Mouse (Mus musculus) midbrain, embryonic 13.5 days (tissue): ENCODE measurements around the gene Olfr1417. TPM values are rescaled to one million over a fixed set of nuclear protein-coding genes. Genes with fewer than 3 reads are reported as not detected.

ENCODE experiments used
- ATAC-seq: fragments of 200-750 bp; cut with Nextera tagmentation; 2 replicates; pipeline ENCODE4 v1.8.0; 2017; ENCODE audit warnings: mild to moderate bottlenecking, moderate TSS enrichment, moderate library complexity
- H3K27ac ChIP-seq: fragments of 300-500 bp; sonication (generic); 2 replicates; pipeline ENCODE4 v1.5.1; 2015; ENCODE audit warnings: inconsistent platforms, mild to moderate bottlenecking, moderate library complexity
- H3K27me3 ChIP-seq: fragments of 300-500 bp; sonication (generic); 2 replicates; pipeline ENCODE4 v1.6.1; 2015; ENCODE audit warnings: mild to moderate bottlenecking, inconsistent platforms
- H3K36me3 ChIP-seq: fragments of 300-500 bp; sonication (generic); 2 replicates; pipeline ENCODE4 v1.6.1; 2015; ENCODE audit warnings: mild to moderate bottlenecking, inconsistent platforms
- H3K4me1 ChIP-seq: fragments of 300-500 bp; sonication (generic); replicated peaks from 2 replicates; pipeline ENCODE4 v1.6.1; 2015; ENCODE audit warnings: inconsistent platforms
- H3K4me2 ChIP-seq: fragments of 300-500 bp; sonication (generic); replicated peaks from 2 replicates; pipeline ENCODE4 v1.6.1; 2015; ENCODE audit warnings: moderate library complexity, mild to moderate bottlenecking, inconsistent platforms
- H3K4me3 ChIP-seq: fragments of 300-500 bp; sonication (generic); replicated peaks from 2 replicates; pipeline ENCODE4 v1.5.1; 2015; ENCODE audit warnings: mild to moderate bottlenecking, inconsistent platforms
- H3K9ac ChIP-seq: fragments of 300-500 bp; sonication (generic); replicated peaks from 2 replicates; pipeline ENCODE4 v1.6.1; 2015; ENCODE audit warnings: mild to moderate bottlenecking, inconsistent platforms
- H3K9me3 ChIP-seq: fragments of 300-500 bp; sonication (generic); 2 replicates; pipeline ENCODE4 v1.6.1; 2016; ENCODE audit warnings: mild to moderate bottlenecking, inconsistent platforms
- WGBS: fragments of 180-500 bp; shearing (Covaris S2); methylation state at CpG from one replicate; pipeline ENCODE4 v1.1.7; 2015; 5-methylcytosine and 5-hydroxymethylcytosine counted together
- polyA plus RNA-seq: library from polyadenylated mRNA; unstranded; fragments of >200 nt; fragmentation: Nextera tagmentation; extraction: Ambion mirVana; gene quantifications from 2 replicates; pipeline ENCODE4 v1.2.1, GENCODE M21; 2015

Olfr1417 gene
- polyA plus RNA-seq, 1 experiment from 2014 or later, result not detected

DNA sequence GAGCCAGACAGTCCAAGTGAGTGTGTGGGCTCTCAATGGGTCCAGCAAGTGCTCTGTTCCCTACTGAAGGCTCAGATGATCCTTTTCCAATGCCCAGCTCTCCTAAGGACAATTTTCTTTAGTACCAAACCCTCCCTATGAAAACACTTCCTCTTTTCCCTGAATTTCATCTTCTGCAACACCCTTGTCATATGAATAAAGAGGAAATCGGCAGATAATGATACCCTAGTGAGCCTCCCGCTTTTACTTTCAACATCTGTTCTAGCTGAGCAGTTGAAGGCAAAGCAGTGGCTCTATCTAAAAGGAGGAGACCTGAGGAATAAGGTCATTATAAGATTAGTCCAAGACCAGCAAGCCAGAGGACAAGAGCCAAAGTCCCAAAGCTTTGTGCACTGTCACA lies 30.6 kb downstream of the Olfr1417 start:
- no peak for ATAC-seq
- H3K4me1 ChIP-seq, result peaks cover 31% of the 10 kb centered on the region
- no peak overlapping the region for H3K9ac ChIP-seq
- no peaks in the 10 kb centered on the region for H3K36me3 ChIP-seq
- H3K27ac ChIP-seq, result no peak overlapping the region
- H3K4me3 ChIP-seq, result no peak overlapping the region
- H3K27me3 ChIP-seq, result no peaks in the 10 kb centered on the region
- H3K4me2 ChIP-seq, result no peak overlapping the region
- 87% methylated on average over 2 of the region's 2 CpGs for WGBS
- no peaks in the 10 kb centered on the region for H3K9me3 ChIP-seq

DNA sequence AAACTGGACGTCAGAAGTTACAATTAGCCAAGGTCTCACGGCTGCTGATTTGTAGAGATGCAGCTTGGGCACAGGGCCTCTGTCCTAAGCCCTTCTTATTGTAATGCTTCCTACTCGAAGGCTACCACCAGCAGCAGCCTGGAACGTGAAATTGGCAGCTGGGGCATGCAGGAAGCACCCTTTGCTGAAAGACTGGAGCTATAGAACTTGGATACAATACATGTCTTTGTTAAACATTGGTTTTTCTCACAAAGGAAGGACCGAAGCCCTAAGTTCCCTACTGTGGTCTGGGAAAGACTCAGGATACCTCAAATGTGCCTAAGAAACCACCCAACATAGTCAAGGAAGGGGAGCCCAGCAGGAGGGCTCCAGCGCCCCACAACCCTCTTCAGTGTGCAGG lies 31.2 kb downstream of the Olfr1417 start:
- H3K4me3 ChIP-seq, result no peak overlapping the region
- H3K27ac ChIP-seq, result no peak overlapping the region
- no peaks in the 10 kb centered on the region for H3K27me3 ChIP-seq
- H3K4me2 ChIP-seq, result no peak overlapping the region
- no peak for ATAC-seq
- 24% methylated on average over 6 of the region's 6 CpGs for WGBS
- peaks cover 25% of the 10 kb centered on the region for H3K4me1 ChIP-seq
- H3K9ac ChIP-seq, result no peak overlapping the region
- H3K9me3 ChIP-seq, result no peaks in the 10 kb centered on the region
- no peaks in the 10 kb centered on the region for H3K36me3 ChIP-seq

DNA sequence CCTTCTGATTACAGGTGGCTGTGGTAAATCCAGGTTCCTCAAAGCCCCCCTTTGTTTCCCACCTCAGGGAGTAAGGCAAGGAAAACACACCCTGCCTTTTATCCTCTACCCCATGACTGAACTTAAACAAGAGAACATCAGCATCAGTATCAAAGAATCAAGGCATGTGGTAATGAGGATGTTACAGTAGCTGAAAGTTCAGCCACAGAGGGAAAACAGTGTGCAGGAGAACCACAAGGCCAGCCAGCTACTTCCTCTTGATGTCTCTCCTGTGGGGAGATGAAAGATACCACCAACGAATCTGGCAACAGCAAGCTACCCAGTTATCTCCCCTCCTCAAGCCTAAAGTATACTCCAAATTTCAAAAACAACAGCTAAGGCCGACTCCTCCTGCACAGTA lies 31.8 kb downstream of the Olfr1417 start:
- Histone ChIP-seq H3K27me3 (no peaks in the 10 kb centered on the region), H3K36me3 (no peaks in the 10 kb centered on the region), H3K27ac (no peak overlapping the region), H3K4me2 (no peak overlapping the region), H3K9me3 (no peaks in the 10 kb centered on the region), H3K4me3 (no peak overlapping the region), H3K4me1 (peaks cover 19% of the 10 kb centered on the region), H3K9ac (no peak overlapping the region)
- WGBS, result 67% methylated on average over 2 of the region's 2 CpGs
- ATAC-seq, result no peak

DNA sequence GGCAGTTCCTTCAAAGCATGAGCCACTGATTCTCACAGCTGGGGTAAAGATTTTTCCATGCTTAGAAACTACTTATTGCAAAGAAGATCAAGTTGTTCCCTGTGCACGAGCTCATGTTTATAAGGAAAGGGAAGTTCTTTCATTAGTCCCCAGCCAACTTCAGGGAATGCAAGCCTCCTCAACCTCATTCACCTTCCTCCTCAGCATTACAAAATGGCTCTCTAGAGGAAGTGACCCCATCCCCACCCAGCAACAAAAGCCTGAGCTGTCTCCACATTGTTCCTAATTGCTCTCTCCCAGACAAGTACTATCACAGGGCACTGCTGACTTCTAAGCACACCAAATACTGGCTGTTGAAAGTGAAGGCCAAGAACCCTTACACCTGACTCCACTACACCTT lies 34.6 kb downstream of the Olfr1417 start:
- WGBS, result 57% methylated on average over 1 of the region's 1 CpGs
- no peaks in the 10 kb centered on the region for H3K27me3 ChIP-seq
- H3K9ac ChIP-seq, result no peak overlapping the region
- H3K36me3 ChIP-seq, result no peaks in the 10 kb centered on the region
- H3K4me2 ChIP-seq, result no peak overlapping the region
- no peak overlapping the region for H3K4me3 ChIP-seq
- no peak for ATAC-seq
- no peaks in the 10 kb centered on the region for H3K4me1 ChIP-seq
- H3K9me3 ChIP-seq, result no peaks in the 10 kb centered on the region
- no peak overlapping the region for H3K27ac ChIP-seq

DNA sequence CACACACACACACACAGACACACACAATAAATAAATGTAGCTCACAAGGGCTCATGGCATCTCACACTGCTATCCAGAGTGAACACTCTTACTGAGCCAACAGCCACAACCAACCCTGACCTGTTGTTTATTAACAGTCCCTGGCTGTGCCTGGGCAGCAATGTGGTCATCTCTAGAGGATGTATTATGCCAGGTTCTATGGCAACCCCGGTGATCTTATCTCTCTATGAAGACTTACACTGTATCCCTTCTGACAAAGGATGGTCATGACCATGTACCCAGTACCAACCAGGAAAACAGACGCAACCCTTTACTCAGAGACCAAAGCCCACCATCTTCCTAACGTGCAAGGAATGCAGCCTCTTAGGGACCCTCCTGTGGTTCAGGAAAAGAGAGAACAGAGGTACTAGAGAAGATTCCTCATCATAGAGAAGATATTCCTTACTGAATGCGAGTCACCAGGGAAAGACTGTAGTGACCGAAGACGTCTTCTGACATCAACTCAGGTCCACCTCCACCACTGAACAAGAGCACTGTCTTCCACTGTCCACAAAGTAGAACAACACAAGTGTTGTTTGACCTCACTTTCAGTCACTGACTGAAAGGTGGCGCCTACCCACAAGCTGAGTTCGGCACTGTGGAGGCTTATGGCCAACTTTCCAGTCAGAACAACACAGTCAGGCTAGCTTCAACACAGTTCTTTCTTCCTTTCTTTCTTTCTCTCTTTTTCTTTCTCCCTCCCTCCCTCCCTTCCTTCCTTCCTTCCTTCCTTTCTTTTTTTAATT lies 38.3 kb downstream of the Olfr1417 start:
- Histone ChIP-seq H3K27me3 (no peaks in the 10 kb centered on the region), H3K9ac (no peak overlapping the region), H3K36me3 (no peaks in the 10 kb centered on the region), H3K4me3 (no peak overlapping the region), H3K4me1 (no peaks in the 10 kb centered on the region), H3K4me2 (no peak overlapping the region), H3K27ac (no peak overlapping the region), H3K9me3 (no peaks in the 10 kb centered on the region)
- no peak for ATAC-seq
- 82% methylated on average over 8 of the region's 8 CpGs for WGBS

DNA sequence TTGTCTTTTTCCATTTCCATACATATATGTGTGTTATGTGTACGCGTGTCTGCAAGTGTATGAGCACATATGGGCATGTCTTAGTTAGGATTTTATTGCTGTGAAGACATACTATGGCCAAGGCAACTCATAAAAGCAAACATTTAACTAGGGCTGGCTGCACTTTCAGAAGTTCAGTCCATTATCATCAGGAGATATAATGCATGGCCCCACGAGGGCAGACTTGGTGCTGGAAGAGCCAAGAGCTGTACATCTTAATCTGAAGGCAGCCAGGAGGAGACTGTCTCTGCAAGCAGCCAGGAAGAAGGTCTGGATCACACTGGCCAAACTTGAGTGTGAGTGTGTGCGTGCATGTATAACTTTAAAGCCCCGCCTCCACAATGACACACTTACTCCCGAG lies 44.6 kb downstream of the Olfr1417 start:
- H3K4me3 ChIP-seq, result no peak overlapping the region
- no peak overlapping the region for H3K9ac ChIP-seq
- no peak for ATAC-seq
- H3K27ac ChIP-seq, result no peak overlapping the region
- 0 out of 2 replicates have a peak, but pooled peaks cover under 1% of the 10 kb centered on the region for H3K36me3 ChIP-seq
- H3K27me3 ChIP-seq, result no peaks in the 10 kb centered on the region
- no peak overlapping the region for H3K4me2 ChIP-seq
- H3K4me1 ChIP-seq, result no peaks in the 10 kb centered on the region
- H3K9me3 ChIP-seq, result no peaks in the 10 kb centered on the region
- WGBS, result 85% methylated on average over 6 of the region's 6 CpGs

DNA sequence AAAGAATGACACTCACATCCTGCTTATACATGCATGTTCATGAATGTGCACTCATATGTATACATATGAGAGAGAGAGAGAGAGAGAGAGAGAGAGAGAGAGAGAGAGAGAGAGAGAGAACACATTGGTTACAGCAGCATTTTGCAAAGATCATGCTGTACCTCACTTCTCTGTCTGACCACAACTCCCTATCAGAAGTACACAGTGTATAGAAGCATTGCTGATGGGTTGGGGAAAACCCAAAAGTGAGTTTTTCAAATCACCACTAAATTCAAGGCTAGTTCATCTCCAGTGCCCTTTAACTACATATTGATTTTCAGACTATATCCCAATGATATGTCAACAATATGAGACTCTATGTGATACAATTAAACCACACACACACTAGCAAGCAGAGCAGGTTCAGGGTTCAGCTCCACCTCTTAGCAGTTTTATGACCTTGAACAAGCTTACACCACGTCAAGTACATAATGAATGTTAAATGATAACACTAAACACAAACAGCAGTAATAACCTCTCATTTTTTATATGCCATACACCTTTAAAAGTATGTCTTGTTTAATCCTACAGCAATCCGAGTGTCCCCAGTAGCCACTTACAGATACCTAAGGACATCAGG lies 45.2 kb downstream of the Olfr1417 start:
- H3K4me3 ChIP-seq, result no peak overlapping the region
- no peaks in the 10 kb centered on the region for H3K27me3 ChIP-seq
- no peaks in the 10 kb centered on the region for H3K9me3 ChIP-seq
- 87% methylated on average over 2 of the region's 2 CpGs for WGBS
- H3K9ac ChIP-seq, result no peak overlapping the region
- no peak for ATAC-seq
- peaks cover 5% of the 10 kb centered on the region; the same call in 1 of the 2 replicates for H3K36me3 ChIP-seq
- H3K4me1 ChIP-seq, result no peaks in the 10 kb centered on the region
- H3K27ac ChIP-seq, result no peak overlapping the region
- no peak overlapping the region for H3K4me2 ChIP-seq

DNA sequence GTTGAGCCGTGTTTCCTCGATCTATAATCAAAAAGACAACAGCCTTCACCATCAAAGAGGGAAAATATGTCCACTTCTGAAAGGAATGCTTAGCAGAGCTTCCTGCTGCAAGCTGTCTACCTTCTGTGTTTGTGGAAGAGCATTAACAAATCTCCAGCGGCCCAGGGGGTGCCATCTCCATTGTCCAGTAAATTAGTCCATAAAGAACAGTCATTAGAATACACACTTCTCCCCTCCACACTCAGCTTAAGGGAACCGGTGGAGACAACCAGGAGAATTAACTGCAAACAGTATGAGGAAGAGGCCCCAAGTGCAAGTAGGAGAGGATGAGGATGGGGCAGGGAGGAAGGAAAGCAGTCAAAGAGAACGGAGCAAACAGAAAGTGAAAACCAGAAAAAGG lies 47.2 kb downstream of the Olfr1417 start:
- no peak overlapping the region for H3K4me3 ChIP-seq
- no peak overlapping the region for H3K4me2 ChIP-seq
- H3K9ac ChIP-seq, result no peak overlapping the region
- peaks cover 10% of the 10 kb centered on the region; the same call in 1 of the 2 replicates for H3K36me3 ChIP-seq
- no peaks in the 10 kb centered on the region for H3K27me3 ChIP-seq
- no peak for ATAC-seq
- WGBS, result 67% methylated on average over 5 of the region's 5 CpGs
- no peaks in the 10 kb centered on the region for H3K9me3 ChIP-seq
- no peak overlapping the region for H3K27ac ChIP-seq
- no peaks in the 10 kb centered on the region for H3K4me1 ChIP-seq

DNA sequence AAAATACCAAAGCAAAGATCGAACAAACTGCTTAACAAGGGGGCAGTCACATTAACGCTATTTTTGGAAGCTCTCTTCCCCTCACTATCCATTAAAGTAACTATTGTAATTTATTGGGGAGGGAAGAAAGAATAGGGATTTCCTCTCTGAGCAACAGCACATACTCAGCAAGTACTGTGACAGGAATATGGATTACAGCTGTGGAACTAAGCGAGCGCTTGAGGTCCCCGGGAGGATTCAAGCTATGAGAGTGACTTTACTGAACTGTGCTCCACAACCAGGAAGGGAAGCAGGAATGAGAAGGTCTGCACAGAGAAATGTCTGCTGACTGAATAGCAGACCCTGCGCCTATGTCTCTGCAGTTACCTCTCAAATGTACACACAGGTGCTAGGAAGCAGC lies 50.1 kb downstream of the Olfr1417 start:
- Histone ChIP-seq H3K36me3 (peaks cover 17% of the 10 kb centered on the region), H3K27me3 (no peaks in the 10 kb centered on the region), H3K4me2 (no peak overlapping the region), H3K27ac (no peak overlapping the region), H3K9ac (no peak overlapping the region), H3K4me1 (no peaks in the 10 kb centered on the region), H3K4me3 (no peak overlapping the region), H3K9me3 (no peaks in the 10 kb centered on the region)
- WGBS, result 95% methylated on average over 6 of the region's 6 CpGs
- ATAC-seq, result no peak

DNA sequence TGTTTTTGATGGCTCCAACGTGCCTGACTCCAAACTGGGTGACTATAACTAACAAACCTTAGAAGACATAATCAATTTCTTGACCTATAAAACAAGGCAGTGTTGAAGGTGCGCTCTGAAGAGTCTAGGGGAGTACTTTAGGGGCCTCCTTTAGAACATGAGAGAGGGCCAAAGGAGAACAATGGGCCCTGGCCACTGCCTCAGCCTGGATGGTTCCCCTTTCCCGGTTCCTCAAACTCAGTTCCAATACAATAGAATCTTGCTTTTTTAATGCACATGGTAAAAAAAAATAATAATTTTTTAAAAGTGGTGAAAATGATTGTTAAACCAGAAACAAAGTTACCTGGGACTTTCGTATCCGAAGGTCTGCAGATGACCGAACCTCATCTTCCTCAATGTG lies 51.2 kb downstream of the Olfr1417 start:
- Histone ChIP-seq H3K27ac (no peak overlapping the region), H3K4me2 (no peak overlapping the region), H3K4me1 (no peaks in the 10 kb centered on the region), H3K9me3 (no peaks in the 10 kb centered on the region), H3K9ac (no peak overlapping the region), H3K4me3 (no peak overlapping the region), H3K27me3 (no peaks in the 10 kb centered on the region), H3K36me3 (peaks cover 17% of the 10 kb centered on the region)
- 95% methylated on average over 6 of the region's 6 CpGs for WGBS
- ATAC-seq, result no peak

DNA sequence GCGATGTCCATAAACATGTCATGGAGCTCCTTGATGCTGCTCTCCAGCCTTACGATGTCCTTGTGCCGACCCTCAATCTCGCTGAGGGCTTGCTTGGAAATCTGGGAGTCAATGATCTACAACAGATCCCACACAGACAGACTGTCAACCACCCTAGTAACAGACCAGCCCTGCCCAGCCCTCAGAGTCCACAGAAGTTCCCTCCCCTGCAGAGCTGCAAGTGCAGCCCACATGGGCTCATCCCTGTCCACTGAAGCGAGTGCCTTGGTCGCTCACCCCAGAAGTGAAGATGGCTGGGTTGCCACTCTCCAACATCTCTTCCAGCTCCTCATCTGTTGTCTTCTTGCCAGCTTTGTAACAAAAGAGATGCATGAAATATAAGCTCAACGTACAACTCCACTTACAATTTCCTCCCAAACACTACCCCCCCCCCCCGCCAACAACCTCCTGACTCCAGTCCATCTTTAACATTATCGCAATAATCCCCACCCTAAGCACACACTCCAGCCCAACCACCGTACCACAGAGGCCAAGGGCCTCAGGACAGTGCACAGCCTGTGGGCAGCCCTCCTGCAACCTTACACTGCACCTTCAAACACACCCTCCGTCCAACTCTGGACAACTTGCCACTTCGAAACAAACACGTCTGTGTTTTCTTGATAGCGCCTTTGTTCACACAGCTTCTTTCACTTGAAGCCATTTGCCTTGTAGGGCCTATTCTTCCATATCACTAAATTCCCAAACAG lies 53.4 kb downstream of the Olfr1417 start:
- 94% methylated on average over 14 of the region's 14 CpGs for WGBS
- ATAC-seq, result no peak
- Histone ChIP-seq H3K4me2 (no peak overlapping the region), H3K9me3 (no peaks in the 10 kb centered on the region), H3K27ac (no peak overlapping the region), H3K4me1 (no peaks in the 10 kb centered on the region), H3K9ac (no peak overlapping the region), H3K36me3 (peaks cover 22% of the 10 kb centered on the region), H3K4me3 (no peak overlapping the region), H3K27me3 (no peaks in the 10 kb centered on the region)

DNA sequence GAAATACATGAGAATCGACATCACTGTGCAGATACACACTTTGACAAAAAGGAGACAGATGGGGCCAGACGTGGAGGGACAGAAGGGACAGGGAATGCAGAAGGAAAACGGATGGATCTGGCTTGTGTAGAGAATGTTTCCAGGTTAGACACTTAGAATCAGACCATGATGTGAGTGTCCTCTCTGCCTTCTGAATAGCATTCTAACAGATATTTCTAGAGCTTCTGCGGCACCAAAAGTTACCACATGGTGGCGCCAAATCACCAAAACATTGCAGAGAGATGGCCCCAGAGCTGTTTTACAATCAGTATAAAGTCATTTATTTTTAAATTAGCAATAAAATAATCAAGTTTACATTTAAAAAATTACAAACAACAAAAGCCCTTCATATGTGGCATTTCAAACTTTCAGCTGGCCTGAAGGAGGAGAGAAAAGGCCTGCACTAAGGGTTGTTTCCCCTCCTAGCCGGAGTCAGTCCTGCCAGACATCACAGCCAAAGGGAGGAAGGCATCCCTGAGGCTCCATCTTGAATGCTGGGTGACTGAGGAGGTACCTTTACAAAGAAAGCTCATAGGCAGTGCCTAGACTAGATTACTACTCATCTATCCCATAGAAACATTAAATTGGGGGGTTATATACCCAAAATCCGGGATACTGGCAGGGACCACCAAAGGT lies 61.7 kb downstream of the Olfr1417 start:
- no peak overlapping the region for H3K9ac ChIP-seq
- 56% methylated on average over 7 of the region's 7 CpGs for WGBS
- peak; percentile 78 for ATAC-seq
- no peaks in the 10 kb centered on the region for H3K27me3 ChIP-seq
- H3K9me3 ChIP-seq, result no peaks in the 10 kb centered on the region
- no peak overlapping the region for H3K27ac ChIP-seq
- H3K4me2 ChIP-seq, result no peak overlapping the region
- H3K4me1 ChIP-seq, result no peaks in the 10 kb centered on the region
- peaks cover 41% of the 10 kb centered on the region for H3K36me3 ChIP-seq
- H3K4me3 ChIP-seq, result no peak overlapping the region
